Mouse (Mus musculus) MEL (cell line): ENCODE measurements around the gene Enox2.

ENCODE experiments used
- CHD1 ChIP-seq: IDR thresholded peaks from 2 replicates; pipeline ENCODE4 v1.6.1; 2012; ENCODE audit warnings: low read depth, mild to moderate bottlenecking, inconsistent platforms, low read length, improper control_type of control experiment
- CTCF ChIP-seq, 3 experiments: IDR thresholded peaks in 2 of 3; conservative IDR thresholded peaks in 1 of 3; 2 replicates each; pipeline ENCODE4 v1.5.1; 2011 to 2012; ENCODE audit warnings: low read length in 3 of 3, low read depth in 2 of 3, mild to moderate bottlenecking in 2 of 3, improper control_type of control experiment in 1 of 3, inconsistent platforms in 1 of 3, mixed read lengths in 1 of 3, moderate library complexity in 1 of 3; ENCODE audit not compliant: control insufficient read depth in 1 of 3, insufficient read depth in 1 of 3, poor library complexity in 1 of 3, severe bottlenecking in 1 of 3
- GABPA ChIP-seq: IDR thresholded peaks from 2 replicates; pipeline ENCODE4 v1.6.1; 2012; ENCODE audit warnings: low read depth, mild to moderate bottlenecking, inconsistent platforms, low read length, improper control_type of control experiment, moderate library complexity
- HCFC1 ChIP-seq: IDR thresholded peaks from 2 replicates; pipeline ENCODE4 v1.6.1; 2012; ENCODE audit warnings: low read depth, mild to moderate bottlenecking, inconsistent platforms, low read length, improper control_type of control experiment, moderate library complexity
- ZMIZ1 ChIP-seq: IDR thresholded peaks from 2 replicates; pipeline ENCODE4 v1.6.1; 2012; ENCODE audit warnings: low read depth, mild to moderate bottlenecking, inconsistent platforms, low read length, improper control_type of control experiment, moderate library complexity

DNA sequence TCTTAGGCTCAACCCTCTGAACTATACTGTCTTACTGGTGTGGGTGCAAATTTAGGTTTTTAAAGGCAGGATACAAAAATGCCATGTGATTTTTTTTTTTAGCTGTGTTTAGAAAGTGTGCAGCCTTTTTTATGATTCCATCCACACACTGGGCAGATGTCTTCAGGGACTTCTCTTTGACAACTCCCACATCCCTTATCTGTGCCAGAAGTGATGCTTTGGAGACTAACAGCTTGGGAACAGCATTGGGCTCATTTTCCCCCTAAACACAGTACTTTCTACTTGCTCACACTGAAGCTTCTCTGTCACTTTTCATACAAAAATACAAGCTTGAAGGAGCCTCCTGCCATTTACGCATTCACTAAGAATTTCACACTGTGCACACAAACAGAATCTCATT, 282.4 kb downstream of the Enox2 start:
- TF ChIP-seq ZMIZ1, result no peak
- TF ChIP-seq CTCF (IDR thresholded peaks at IDR 0.05 in 2 of 3, conservative IDR thresholded peaks at IDR 0.05 in 1 of 3; ENCODE audit: control insufficient read depth in 1 of 3, insufficient read depth in 1 of 3, low read depth in 2 of 3, low read length in 3 of 3, poor library complexity in 1 of 3, severe bottlenecking in 1 of 3), result no peak
- TF ChIP-seq HCFC1, result no peak
- TF ChIP-seq CHD1, result no peak
- TF ChIP-seq GABPA, result no peak
